Mouse (Mus musculus): ENCODE data around the gene Atn1.
"Not testable (repeated sequence)": the region's sequence is repeated elsewhere in the genome, so short reads cannot be mapped to it uniquely, and the experiment has no call there.

The Atn1 gene

GRCm38 (mm10) chr6:124755831-124756595 lies at the start of gene Atn1, which contains the start of gene Gm45234:
Gene Atn1, minus strand, starts transcription at chr6:124756524.
Gene Gm45234, minus strand, starts transcription at chr6:124756021.
- DNase-seq (ENCODE audit: low read depth, low spot score) = peak; percentile 66

- DNase-seq (ENCODE audit: low read depth, low spot score) = peak; percentile 91
These were observed 49.3 kb upstream of the Atn1 start for GRCm38 (mm10) chr6:124805341-124806321.

- no peak for DNase-seq (ENCODE audit: low read depth, low spot score)
These were observed 48.0 kb upstream of the Atn1 start for GRCm38 (mm10) chr6:124804341-124804740.

- DNase-seq (ENCODE audit: low read depth, low spot score) = not testable (repeated sequence)
These were observed 47.4 kb upstream of the Atn1 start for GRCm38 (mm10) chr6:124803691-124804090.

- no peak for DNase-seq (ENCODE audit: low read depth, low spot score)
These were observed 46.7 kb upstream of the Atn1 start for GRCm38 (mm10) chr6:124803061-124803460.

GRCm38 (mm10) chr6:124802400-124802799 lies 46.1 kb upstream of the Atn1 start:
- not testable (repeated sequence) for DNase-seq (ENCODE audit: low read depth, low spot score)

GRCm38 (mm10) chr6:124796200-124796599 lies 39.9 kb upstream of the Atn1 start:
- no peak for DNase-seq (ENCODE audit: low read depth, low spot score)

- no peak for DNase-seq (ENCODE audit: low read depth, low spot score)
These were observed 39.5 kb upstream of the Atn1 start for GRCm38 (mm10) chr6:124795781-124796180.

- DNase-seq (ENCODE audit: low read depth, low spot score) = no peak
These were observed 35.6 kb upstream of the Atn1 start for GRCm38 (mm10) chr6:124791911-124792310.

- no peak for DNase-seq (ENCODE audit: low read depth, low spot score)
These were observed 33.8 kb upstream of the Atn1 start for GRCm38 (mm10) chr6:124790121-124790520.

- DNase-seq (ENCODE audit: low read depth, low spot score) = peak; percentile 26
These were observed 33.2 kb upstream of the Atn1 start for GRCm38 (mm10) chr6:124789519-124789918.

- DNase-seq (ENCODE audit: low read depth, low spot score) = no peak
These were observed 31.4 kb upstream of the Atn1 start for GRCm38 (mm10) chr6:124787722-124788121.

- no peak for DNase-seq (ENCODE audit: low read depth, low spot score)
These were observed 30.6 kb upstream of the Atn1 start for GRCm38 (mm10) chr6:124786756-124787420.

- peak; percentile 48 for DNase-seq (ENCODE audit: low read depth, low spot score)
These were observed 26.1 kb upstream of the Atn1 start for GRCm38 (mm10) chr6:124782436-124782835.

- no peak for DNase-seq (ENCODE audit: low read depth, low spot score)
These were observed 24.6 kb upstream of the Atn1 start for GRCm38 (mm10) chr6:124780917-124781316.

- DNase-seq (ENCODE audit: low read depth, low spot score) = no peak
These were observed 23.7 kb upstream of the Atn1 start for GRCm38 (mm10) chr6:124779984-124780416.

- DNase-seq (ENCODE audit: low read depth, low spot score) = peak; percentile 73
These were observed 23.1 kb upstream of the Atn1 start, which contains the start of gene Lrrc23 for GRCm38 (mm10) chr6:124779222-124779983. Gene Lrrc23, minus strand, starts transcription at chr6:124779727.

GRCm38 (mm10) chr6:124770511-124770910 lies 14.2 kb upstream of the Atn1 start:
- DNase-seq (ENCODE audit: low read depth, low spot score) = no peak

GRCm38 (mm10) chr6:124770013-124770412 lies 13.7 kb upstream of the Atn1 start:
- DNase-seq (ENCODE audit: low read depth, low spot score) = no peak

- DNase-seq (ENCODE audit: low read depth, low spot score) = no peak
These were observed 12.9 kb upstream of the Atn1 start, which contains the start of gene Eno2 for GRCm38 (mm10) chr6:124769101-124769765. Gene Eno2, minus strand, starts transcription at chr6:124769673.

Measured in mesoderm, embryonic 11.5 days (tissue).